Mouse (Mus musculus) right cerebral cortex, postnatal 36 days (tissue): ENCODE data around the gene B3gnt2.

Experiments
- DNase-seq, 2 experiments: peaks; one replicate each; pipeline ENCODE4 v3.0.0; 2022; ENCODE audit warnings: low spot score in 2 of 2, mixed read lengths in 1 of 2

The B3gnt2 gene

DNA sequence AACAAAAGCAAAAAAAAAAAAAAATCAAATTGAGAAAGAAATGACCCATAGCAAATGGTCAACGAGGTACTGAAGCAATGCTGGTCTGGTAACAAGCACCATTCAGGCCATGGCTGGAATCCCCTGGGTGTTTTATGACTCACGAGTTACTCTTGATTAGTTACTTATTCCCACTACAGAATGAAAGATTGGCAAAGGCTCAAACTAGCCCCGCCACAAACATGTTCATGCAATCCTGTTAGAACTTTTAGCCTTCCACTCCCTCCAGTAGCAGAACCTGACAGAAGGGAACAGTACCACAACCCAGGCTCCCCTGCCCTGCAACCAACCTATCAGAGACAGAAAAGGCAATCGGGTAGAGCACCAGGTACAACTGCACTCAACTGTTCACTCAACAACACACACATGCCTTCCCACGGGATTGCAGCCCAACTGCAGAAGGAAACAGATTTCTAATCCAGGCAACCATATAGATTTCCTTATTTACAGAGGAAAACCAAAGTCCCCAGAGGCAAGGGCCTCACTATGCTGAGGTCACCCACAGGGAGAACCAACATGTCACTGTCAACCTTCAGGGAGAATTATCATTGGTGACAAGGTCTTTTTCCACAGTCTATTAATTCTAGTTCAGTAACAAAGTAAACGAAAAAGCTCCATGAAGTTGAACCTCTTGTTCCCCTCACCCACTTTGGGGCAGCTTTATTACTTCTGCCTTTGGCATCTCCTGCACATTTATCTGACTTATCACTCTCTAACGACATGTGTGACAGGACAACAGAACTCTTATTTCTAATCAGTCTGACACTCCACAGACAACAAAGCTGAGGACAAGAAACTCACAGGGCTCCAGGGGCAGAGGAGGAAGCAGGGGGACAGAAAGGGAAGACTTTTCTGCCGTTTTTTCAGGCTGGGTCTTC is 12.8 kb downstream of the B3gnt2 start:
- no peak for DNase-seq

GRCm38 (mm10) chr11:22846960-22847731 is 13.6 kb downstream of the B3gnt2 start:
- DNase-seq: no peak

DNA sequence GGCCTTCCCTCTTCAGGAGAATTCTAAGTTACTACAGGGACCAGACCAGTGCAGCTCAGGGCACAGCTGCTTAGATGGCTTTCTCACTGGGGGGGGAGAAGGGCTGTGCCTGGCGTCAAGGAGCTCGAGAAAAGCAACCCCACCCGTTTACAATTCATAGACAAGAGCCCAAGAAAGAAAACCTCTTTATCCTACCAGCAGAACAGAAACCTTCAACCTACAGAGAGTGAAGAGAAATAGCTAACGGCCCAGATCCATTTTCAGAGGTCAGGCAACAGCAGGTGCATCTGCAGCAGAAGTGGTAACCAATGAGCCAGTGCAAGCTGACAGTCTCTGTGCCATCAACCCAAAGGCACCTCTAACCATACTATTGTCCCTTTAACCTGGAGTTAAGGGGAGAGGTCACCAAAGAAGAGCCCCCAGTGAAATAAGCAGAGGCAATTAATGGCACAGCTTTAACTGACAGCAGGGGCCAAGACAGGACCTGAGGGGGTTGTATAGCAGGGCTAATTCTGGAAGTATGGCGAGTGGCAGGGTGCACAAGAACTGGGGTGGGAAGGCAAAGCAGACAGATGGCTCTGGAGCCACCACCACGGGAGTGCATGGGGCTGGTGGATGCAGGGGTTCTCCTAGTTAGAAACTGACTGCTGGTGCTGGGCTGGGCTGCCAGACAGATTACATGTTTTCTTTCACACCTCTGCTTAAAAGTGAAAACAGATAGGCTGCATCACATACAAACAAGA is 14.5 kb downstream of the B3gnt2 start:
- no peak for DNase-seq

- DNase-seq: peak in 1 of 2 experiments; percentile 37
Measured at GRCm38 (mm10) chr11:22844754-22845718, 15.7 kb downstream of the B3gnt2 start.

DNA sequence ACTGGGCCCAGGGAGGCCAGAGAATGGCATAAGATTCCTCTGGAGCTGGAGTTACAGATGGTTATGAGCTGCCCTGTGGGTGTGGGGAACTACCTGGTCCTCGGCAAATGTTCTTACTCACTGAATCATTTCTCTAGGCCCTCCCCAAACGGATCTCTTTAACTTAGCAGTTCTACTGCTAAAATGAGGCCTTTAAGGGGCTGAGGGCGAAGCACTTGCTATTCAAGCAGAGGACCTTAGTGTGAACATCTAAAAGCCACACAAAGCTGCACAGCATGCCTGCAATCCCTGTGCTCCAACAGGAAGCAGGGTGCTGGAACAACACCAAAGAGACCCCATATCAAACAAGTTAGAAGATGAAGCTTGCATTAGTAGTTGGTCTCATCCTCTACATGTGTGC is 21.3 kb downstream of the B3gnt2 start:
- no peak for DNase-seq

DNA sequence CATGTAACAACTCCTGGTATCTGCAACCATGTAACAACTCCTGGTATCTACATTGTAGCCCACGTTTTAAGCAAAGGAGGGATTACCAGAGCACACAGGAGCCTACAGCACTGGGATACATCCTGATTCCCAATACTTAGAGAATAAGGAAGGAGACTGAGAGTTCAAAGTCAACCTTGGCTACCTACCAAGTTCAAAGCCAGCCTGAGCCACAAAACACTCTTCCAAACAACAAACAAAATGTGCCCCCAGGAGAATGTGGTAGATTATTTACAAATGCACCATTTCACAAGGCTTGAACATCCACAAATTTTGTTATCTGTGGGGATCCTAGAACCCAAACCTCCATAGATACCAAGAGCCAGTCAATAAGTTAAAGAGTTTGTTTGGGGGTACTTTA is 22.4 kb downstream of the B3gnt2 start:
- no peak for DNase-seq

DNA sequence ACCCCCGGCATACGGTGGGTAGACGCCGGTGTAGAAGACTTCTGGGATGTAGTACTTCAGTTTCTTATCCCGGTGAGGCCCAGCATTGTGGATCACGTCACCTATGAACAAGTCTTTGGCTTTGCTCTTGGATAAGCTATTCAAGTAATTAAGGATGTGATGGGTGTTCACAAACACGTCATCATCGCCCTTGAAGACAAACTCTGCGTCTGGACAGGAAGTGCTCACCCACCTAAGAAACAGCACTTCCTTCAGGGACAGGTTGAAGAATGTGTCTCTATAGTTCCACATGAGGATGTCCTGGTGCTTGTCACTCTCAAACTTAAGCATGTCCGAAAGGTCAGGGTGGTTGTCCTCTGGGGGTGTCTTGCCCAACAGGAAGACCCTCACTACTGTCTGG is 24.5 kb downstream of the B3gnt2 start:
- no peak for DNase-seq

GRCm38 (mm10) chr11:22832600-22832999 is 28.2 kb downstream of the B3gnt2 start:
- DNase-seq: no peak

- DNase-seq: no peak
Measured at GRCm38 (mm10) chr11:22831916-22832315, 28.8 kb downstream of the B3gnt2 start.

DNA sequence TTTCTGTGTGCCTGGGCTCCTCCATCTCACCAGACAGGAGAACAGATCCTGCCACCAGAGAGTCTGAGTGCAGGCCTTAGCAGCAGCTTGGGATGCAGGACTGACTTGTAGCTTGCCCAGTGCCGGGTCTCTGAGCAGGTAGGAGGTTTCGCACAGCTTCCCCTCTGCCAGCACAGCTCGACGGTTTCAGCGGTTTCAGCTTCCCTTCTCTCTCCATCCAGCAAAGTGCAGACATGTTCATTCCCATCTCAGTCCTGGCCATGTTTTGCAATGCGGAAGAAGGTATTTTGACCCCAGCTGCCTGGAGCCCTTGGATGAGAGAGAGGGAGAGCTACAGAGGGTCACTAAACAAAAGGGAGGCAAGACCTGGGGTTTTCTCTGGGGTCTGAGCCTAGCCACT is 30.1 kb downstream of the B3gnt2 start:
- no peak for DNase-seq

- DNase-seq: no peak
Measured at GRCm38 (mm10) chr11:22830179-22830611, 30.6 kb downstream of the B3gnt2 start.

- DNase-seq: no peak
Measured at GRCm38 (mm10) chr11:22828988-22829632, 31.7 kb downstream of the B3gnt2 start.

- peak in 1 of 2 experiments; percentile 33 for DNase-seq
Measured at GRCm38 (mm10) chr11:22827514-22828080, 33.2 kb downstream of the B3gnt2 start.

- DNase-seq: no peak
Measured at GRCm38 (mm10) chr11:22826665-22827064, 34.1 kb downstream of the B3gnt2 start.

DNA sequence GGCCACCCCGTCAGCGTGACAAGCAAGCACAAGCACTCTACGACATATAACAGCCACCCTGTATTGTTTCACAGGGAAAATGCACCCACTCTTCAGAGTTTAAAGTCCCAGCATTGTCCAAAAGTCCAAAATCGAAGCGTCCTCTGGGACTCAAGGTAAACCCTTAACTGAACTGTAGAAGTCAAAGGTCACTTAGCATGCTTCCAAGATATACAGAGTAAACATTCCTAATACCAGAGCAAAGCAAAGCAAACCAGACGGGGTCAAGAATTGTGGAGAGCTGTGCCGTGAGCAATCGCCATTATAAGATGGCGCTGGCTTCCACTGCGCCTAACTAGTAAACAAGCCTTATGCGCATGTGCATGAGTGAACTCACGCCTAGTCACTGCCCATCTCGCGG is 34.7 kb downstream of the B3gnt2 start:
- DNase-seq: no peak

- DNase-seq: no peak
Measured at GRCm38 (mm10) chr11:22825548-22825947, 35.2 kb downstream of the B3gnt2 start.

- no peak for DNase-seq
Measured at GRCm38 (mm10) chr11:22824049-22824705, 36.6 kb downstream of the B3gnt2 start.

GRCm38 (mm10) chr11:22821243-22821642 is 39.5 kb downstream of the B3gnt2 start:
- DNase-seq: no peak

DNA sequence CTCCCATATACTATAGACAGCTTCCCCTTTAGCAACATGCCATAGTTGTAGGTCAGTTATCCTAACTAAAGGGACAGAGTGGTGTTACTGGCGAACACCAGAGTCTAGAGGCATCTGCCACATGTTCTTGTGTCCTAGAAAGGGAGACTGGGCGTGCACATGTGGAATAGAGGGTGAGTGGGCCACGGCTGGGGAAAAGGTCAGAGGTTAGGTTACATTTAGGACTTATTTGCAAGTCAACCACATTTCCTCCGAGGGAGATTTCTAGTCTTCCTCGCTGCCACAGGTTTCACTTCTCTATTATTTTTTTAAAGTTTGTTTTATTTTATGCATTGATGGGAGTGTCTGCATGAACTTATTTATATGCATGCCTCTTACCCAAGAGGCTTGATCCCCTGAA is 42.4 kb downstream of the B3gnt2 start:
- DNase-seq: no peak
